Mouse (Mus musculus) megakaryocyte-erythroid progenitor cell, adult 5-6 weeks (primary cell): ENCODE data around the gene Cygb. TPM values are rescaled to one million over a fixed set of nuclear protein-coding genes. Genes with fewer than 3 reads are reported as not detected.

ENCODE experiments used
- ATAC-seq: replicated peaks from 2 replicates; pipeline ENCODE4 v1.8.0; 2016; ENCODE audit warnings: mild to moderate bottlenecking, inconsistent platforms; ENCODE audit not compliant: severe bottlenecking, poor library complexity, low FRiP score, low TSS enrichment
- total RNA-seq, 2 experiments: library from RNA; stranded (forward) in 1 of 2; stranded (reverse) in 1 of 2; fragments of 200-1000, 215-1000 nt in 1 of 2; fragments of >200 nt in 1 of 2; fragmentation: Nextera tagmentation in 1 of 2; gene quantifications; 2 replicates each; pipeline ENCODE4 v1.2.3; 2014 to 2017

Cygb gene
- total RNA-seq, 2 experiments from 2014 or later: not detected

DNA sequence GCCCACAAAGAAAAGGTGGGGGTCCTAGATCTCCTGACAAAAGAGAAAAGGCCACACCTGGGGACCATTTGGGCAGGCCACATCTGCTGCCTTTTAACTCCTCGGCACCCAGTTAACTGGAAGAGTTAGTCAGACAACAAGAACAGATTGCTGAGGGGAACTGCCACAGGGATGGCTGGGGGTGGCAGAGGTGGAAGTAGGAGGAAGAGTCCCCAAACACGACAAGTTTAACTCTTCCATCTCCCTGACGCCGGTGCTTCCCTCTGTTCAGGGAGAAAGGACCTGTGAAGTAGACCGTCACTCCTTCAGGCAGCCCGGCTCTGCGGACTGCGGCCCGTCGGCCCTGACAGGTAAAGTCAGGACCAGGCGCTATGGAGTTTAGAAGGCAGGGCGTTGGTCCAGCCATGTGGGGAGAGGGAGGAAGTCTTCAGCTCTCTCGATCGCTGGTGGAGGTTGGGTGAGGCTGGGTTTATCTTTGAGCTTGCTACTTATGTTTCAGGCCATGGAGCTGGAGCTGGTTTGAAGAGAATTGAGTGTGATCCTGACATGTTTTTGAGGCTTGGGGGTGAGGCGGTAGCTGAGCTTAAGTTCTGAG, 5.0 kb upstream of the Cygb start:
- no peak for ATAC-seq

DNA sequence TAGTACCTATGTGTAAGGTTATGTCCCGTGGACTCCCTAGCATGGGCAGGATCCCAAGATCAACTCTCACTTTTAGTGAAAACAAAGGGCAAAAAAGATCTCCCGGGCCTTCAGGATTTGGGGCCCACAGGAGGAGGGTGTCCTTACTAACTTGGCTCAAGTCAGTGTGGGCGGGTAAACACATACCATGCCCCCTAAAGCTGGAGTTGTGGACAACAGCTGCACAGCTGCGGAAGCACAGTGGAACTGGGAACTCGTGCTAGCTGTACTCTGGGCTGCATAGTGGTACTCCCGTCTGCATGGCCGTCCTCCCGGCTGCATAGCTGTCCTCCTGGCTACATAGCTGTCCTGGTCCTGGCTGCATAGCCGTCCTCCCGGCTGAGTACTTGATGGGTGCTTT, 4.1 kb upstream of the Cygb start:
- ATAC-seq: no peak

DNA sequence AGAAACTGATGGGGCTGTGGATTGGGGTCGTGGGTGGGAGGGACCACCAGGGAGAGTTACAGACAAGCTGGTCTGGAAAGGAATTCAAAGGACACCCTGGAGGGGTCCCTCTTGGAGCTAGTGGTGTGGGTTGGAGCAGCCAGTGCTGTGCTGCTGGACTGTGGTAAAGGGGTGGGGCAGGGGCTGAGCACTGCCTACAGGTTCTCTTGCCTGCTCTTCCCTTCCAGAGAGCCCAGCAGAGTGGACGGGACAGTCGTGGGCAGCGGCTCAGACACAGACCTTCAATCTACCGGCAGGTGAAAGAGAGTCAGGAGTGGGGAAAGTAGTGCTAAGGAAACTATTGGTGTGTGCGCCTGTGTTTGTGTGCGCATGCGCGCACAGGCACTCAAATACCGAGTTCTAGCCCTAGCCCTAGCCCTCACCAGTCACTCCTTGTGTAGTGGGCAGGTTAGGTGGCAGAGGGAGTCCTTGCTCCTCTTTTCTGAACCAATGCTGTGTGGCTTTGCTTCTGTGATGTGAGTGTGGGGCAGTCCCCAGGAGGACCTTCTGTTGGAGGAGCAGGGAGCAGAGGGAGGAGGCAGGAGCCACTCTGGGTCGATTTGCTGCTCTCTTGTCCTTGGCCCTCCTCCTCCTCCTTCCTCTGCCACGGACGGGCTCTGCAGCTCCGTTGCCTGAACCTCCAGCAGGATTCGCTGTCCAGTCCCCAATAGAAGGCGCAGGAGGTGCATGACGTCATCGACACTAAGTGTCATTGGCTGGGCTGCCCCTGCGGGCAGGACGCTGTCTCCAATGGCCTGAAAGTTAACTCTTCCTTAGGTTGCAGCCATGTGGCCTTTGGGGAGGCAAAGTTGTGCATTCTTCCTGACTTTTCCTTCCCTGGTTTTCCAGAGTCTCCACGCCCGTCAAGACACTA, 3.5 kb upstream of the Cygb start:
- ATAC-seq: peak; percentile 95

DNA sequence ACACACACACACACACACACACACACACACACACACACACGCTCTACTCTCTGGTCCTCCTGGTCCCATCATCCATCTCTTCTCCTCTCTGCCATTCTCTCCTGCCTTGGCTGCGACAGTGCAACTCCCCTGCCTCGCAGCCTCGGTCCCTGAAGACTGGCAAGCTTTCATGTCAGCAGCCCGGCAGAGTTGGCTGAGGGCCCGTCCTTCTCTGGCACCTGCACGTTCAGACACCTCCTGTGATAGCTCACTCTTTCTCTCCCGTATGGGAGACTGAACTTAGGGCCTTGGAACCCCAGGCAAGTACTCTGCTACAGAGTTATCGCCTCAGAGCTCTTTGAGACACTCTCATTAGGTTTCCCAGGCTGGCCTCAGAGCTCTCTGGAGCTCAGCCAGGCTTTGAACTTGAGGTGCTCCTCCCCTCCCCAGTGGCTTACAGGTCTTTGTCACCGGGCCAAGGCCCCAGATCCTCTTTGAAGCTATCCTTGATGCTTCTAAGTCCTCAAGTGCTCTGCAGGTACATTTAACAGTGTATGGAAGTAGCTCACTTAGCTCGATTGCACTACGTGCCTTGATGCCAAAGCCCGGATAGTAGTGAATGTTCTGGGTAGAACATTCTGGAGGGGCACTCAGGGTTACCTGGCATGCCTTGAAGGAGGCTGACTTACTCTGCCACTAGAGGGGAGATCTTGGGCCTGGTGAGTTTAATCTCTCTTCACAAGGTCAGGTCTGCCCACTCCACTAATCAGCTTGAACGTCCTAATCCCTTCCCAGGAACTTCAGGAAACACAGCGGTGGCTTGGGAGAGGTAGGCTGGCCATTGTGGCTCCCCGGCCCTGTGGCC, 2.5 kb upstream of the Cygb start:
- no peak for ATAC-seq

DNA sequence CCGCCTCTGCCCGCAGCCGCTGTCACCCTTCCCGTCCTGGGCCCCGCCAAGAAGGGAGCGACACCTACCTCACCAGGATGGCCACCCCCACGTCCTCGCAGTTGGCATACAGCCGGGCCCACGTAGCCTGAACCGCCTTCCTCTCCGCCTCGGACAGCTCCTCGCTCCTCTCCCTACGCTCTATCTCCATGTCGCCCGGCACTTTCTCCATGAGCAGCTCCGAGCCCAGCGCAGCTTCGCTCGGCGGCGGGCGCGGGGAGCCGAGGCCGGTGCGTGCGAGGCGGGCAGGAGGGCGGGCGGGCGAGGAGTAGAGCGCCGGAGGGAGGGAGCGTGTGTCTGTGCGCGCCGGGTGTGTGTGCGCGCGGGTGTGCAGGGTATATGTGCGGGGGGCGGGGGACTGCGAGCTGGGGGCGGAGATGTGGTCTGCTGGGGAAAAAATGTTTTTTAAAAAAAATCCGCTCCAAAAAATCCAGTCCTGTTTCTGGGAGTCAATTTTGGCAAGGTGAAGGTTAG, 348 bp downstream of the Cygb start:
- no peak for ATAC-seq

DNA sequence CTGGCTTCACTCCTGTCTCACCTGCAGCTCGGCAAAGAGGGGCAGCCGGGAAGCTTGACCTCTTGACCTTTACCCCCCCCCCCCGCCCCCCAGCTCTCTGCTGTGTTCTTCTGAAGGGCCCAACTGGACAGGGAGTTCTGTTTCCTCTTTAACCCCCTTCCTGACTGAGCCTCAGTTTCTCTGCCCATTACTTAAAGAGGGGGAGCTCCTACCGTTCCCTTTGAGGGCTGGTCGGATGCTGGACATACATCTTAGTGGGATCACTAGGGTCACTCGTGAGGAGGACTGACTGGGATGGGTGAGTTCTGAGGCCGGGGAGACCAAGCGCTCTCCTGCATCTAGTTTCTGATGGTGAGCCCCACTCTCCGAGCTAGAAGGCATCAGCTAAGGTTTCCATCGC, 879 bp downstream of the Cygb start, which contains the start of gene Prcd:
Gene Prcd, plus strand, starts transcription at position 301 of the 400 bp plus-strand sequence.
- no peak for ATAC-seq

DNA sequence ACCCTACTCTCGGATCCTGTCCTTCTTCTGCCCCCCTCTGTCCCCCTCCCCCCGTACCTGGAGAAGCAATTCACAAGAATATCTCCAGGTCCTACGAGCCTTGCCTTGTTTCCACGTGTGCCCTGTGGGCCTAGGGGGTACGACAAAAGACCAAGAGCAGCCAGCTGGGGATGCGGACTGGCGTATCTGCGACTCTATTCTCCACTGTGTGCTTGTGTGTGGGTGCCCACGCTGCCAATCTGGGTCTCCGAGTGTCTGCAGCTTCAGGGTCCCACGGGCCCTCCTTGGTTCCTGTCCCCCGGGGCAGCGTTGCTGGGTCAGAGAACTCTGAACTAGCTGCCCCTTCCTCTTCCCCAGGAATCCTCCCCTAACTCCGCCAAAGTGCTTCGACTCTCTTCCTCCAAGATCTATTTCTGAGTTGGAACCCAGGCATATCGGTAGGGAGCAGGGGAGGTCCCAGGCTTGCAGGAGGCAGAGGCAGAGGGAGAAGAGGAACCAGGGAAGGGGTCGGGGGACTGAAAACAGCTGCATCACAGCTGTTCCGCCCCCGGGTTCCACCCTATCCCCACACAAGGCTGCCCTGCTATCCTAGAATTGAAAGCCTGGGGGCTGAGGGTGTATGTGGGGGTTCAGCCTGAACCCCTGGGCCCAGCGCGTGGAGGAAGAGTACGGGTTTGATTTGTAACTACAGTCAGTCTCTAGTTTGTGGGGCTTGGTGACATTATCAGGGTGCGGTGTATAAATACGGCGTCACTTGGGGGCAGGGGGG, 1.6 kb downstream of the Cygb start:
- ATAC-seq: no peak

DNA sequence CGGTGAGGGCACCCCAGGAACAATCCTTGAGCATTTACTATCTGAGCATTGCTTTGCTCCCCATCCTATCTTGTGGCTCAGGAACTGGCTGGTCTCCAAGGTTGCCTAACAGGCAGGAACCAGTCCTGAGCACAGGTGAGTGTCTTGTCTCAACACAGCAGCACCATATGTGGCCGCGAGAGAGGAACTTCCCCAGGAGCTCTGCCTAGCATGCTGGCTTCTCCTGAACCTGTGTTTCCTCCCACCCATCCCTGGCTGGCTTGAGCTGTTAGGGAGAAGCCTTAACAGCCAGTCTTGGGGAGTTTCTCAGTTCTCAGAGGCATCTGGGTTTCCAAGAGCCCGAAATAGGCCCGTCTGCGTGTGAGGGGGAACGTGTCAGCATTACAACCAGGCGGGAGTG, 2.8 kb downstream of the Cygb start:
- ATAC-seq: no peak

DNA sequence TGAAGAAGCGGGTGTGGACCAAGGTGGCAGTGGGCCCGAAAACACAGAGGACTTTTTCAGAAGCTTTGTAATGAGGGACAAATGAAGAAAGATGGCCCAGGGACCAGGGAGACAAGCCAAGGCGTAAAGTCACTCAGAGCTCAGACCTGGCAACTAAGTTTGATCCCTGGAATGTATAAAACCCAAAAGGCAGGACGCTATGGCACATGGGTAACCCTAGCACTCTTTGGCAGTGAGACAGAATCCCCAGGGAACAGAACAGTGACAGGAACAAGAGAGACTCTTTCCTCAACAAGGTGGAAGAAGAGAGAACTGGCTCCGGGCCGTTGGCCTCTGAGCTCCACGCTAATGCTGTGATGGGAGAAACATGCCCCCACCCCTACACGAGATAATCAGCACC, 3.3 kb downstream of the Cygb start:
- ATAC-seq: no peak

DNA sequence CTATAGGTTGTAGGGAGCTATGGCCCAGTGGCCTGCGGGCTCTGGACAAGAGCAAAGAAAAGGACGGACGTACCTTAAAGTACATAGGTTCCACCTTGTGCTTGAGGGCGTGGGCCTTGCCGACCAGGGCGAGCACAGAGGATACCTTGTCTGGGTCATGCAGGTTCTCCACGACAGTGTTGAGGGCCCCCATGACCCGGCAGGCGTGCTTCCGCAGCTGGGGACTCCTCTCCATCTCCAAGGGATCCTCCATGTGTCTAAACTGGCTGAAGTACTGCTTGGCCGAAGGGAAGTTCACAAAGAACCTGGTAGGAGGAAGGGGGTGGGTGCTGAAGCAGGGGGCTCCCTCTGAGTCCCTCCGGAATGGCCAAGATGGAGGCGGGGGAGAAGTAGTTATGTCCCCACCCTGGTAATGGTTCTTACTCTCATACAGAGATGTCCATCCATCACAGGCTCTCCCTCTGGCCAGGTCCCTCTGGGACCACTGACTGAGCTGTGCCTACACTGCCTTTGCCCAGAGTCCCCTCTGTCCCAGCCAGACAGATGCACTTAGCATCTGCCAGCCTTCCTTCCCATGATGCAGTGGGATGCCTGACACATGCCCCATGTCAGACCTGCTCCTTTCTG, 4.3 kb downstream of the Cygb start:
- ATAC-seq: no peak

DNA sequence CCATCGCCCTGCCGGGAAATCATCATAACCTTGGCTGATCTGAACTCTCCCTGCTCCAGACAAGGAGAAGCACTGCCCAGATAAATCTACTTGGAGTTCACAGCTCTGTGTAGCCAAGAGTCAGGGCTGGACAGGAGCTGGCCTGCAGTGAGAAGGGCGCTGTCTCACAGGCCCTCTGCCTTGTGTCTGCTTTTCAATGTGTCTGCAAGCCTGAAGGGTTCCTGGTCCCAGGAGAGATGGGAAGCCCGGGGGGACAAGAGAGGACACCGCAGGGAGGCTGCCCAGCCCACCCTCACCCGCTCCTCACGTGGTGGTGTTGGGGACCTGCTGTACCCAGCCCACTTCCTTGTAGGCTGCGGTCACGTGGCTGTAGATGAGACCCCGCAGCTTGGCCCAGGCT, 5.1 kb downstream of the Cygb start:
- no peak for ATAC-seq

DNA sequence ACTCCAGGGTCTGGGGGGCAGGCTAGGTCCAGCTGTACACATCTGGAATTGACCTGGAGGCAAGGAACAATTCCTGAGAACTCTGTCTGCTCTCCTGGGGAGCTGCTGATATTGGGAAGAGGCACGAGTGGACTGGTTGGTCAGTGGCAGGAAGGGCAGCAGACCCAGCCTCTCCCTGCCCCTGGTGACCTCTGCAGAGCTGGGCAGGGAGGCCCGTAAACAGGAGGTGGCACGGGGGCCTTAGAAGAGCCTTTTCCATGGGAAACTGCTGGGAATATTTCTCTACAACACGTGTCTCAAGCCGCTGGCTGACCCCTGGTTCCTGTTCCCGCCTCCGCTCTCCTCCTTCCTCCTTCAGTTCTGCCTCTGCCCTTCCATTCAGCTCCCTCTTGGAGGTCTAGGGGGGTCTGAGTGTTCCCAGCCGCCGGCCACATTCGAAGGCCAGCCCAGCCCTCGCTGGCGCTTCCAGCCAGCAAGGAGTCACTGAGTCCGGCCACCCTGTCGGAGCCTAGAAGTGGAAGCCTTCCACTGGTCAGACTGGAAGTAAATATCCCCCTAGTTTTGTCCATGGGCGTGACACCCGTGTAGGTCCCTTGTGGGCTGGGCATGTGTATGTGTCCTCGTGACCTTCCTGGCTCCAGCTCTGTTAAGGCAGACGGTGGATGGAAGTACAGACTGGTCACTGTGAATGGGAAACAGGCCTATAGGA, 5.7 kb downstream of the Cygb start:
- no peak for ATAC-seq

DNA sequence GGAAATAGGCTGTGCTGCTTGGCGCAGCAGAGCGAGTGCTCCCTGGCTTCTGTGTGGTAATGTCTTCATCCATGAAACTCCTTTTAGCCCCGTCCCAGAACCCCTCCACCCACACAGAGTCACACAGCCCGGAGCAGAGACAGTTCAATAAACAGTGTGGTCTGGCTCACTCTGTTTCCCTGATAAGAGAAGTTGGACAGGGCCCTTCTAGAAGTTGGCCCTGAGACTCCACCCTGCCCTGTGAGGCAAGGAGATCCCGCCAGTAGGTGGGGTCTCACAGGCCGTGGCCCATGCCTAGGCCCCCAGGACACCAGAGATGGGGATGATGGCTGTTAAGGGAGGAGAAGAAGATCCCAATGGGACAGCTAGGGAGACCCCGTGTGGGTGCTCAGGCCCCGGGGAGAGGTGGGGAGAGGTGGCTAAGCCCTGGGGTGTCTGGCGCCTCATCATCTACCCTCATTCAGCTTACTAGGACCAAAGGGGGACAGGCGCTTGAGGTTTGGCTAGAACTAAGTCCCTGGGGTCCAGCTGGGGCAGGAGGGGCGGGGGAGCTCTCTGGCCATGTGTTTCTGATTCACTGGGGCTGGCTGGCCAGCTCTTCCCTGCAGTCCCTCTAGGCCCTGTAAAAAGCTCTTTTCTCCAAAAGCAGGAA, 6.6 kb downstream of the Cygb start:
- ATAC-seq: peak; percentile 62

DNA sequence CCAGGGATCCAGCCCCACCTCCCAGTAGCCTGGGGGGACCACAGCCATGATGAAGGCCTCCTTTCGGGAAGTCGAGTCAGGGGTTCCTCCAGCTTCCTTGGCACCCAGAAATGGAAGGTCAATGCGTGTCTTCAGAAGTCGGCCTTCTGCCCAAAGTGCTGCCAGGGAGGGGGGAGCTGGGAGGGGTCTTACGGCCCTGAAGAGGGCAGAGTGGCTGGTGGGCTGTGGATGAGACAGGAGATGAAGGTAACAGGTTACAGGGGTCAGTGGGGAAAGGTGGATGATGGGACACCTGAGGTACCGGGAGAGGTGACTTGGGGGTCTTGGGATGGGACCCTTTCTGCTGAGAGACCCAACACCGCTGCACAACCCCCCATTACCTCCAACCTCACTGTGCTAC, 7.3 kb downstream of the Cygb start:
- ATAC-seq: no peak

DNA sequence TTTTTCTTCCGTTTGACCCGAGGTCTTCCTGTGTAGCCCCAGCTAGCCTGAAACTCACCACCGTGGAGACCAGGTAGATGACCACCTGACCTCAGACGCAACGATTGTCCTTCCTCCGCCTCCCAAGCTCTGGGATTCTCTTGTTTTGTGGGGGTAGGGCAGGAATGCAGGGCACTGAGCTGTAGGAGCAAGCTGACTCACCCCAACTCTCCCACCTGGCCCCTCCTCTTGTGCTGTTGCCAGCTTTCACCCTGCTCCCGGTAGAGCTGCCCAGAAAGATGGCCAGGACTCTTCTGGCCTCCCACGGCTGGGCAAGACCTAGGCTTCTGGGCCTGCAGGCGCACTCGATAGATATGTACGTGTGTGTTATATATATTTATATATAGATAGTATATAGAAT, 8.0 kb downstream of the Cygb start:
- no peak for ATAC-seq

DNA sequence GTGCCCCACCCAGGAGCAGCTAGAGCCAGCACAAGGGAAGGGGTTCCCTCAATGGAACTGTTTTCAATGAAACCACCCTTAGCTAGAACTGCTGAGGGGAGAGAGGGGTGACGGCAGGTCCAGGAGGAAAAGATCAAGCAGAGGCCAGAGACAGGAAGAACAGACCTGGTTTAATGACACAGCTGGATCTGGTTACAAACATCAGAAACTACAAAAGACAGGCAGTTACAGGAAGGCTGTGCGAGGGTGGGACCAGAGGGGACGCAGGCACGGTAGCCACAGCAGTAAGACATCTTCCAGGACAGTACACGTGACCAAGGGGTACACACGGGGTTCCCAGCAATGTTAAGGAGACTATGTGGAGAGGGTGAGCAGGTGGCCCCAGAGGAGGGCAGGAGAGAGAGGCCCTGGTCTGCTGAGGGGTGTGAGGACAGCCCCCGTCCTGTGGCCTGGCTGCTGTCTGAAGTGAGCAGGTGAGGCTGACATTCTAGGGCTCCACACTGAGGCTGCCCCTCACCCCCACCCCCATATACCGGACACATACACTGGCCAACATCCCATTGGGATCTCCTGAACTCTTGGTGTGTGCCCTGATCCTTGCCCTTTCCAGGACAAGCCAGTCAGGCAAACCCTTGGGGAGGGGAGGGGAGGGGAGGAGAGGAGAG, 8.5 kb downstream of the Cygb start:
- ATAC-seq: no peak
